8 mouse cellular contexts compared by ENCODE assay signal in genomic region chr15:3582807-3583636, GRCm38 (mm10). TPM values are rescaled to one million over a fixed set of nuclear protein-coding genes. Genes with fewer than 3 reads are reported as not detected.
DNase-seq lines count a peak whose midpoint lies in the region; ATAC-seq lines count a peak whose summit lies in the region.

TSS of gene Ghr (minus strand) at chr15:3583492.

- no peaks in the 10 kb centered on the region for H3K9me3 ChIP-seq in hindbrain, embryonic 14.5 days (ENCODE audit: control insufficient read depth, low read length)

- H3K27ac ChIP-seq in hindbrain, embryonic 14.5 days, result peak within 1 kb of the TSS; percentile 88

- under 1% methylated on average over 49 of the region's 52 CpGs for WGBS in hindbrain, embryonic 14.5 days

- peak within 1 kb of the TSS; percentile 68 for H3K4me2 ChIP-seq in hindbrain, embryonic 14.5 days (replicated peaks)

- peak; percentile 90 for DNase-seq in R1 (ENCODE audit: low read depth, low spot score)
- peak; percentile 94 to 95 for DNase-seq in cerebellum, postnatal 10 days
- DNase-seq in frontal cortex, postnatal 36 days (ENCODE audit: low spot score in 2 of 2), result peak; percentile 84 to 89
- peak; percentile 92 for DNase-seq in hindbrain, embryonic 14.5 days (ENCODE audit: low spot score)
- peak; percentile 84 to 85 for DNase-seq in layer of hippocampus, postnatal 36 days
- peak; percentile 90 for DNase-seq in lung, postnatal 25 days (ENCODE audit: low spot score)
- peak; percentile 93 for DNase-seq in retina, postnatal 1 day
- DNase-seq in urinary bladder, adult 2 months (ENCODE audit: low spot score), result peak; percentile 78

- peak within 1 kb of the TSS; percentile 75 for H3K9ac ChIP-seq in hindbrain, embryonic 14.5 days

- H3K4me3 ChIP-seq in hindbrain, embryonic 14.5 days (replicated peaks; ENCODE audit: low read length), result peak within 1 kb of the TSS; percentile 67

- H3K36me3 ChIP-seq in hindbrain, embryonic 14.5 days (replicated peaks; ENCODE audit: control insufficient read depth, insufficient read depth), result no peaks in the 10 kb centered on the region

- ATAC-seq in hindbrain, embryonic 14.5 days (ENCODE audit: low FRiP score), result peak; percentile 96

- no peaks in the 10 kb centered on the region for H3K27me3 ChIP-seq in hindbrain, embryonic 14.5 days (ENCODE audit: control insufficient read depth, insufficient read depth, low read length)

- H3K4me1 ChIP-seq in hindbrain, embryonic 14.5 days (replicated peaks; ENCODE audit: control insufficient read depth, insufficient read depth, low read length), result 0 out of 2 replicates have a peak, but pooled peaks cover 4% of the 10 kb centered on the region

RNA-seq across cellular contexts. Expression of gene Ghr, which starts in this region (rescaled TPM):
- polyA plus RNA-seq in hindbrain, embryonic 14.5 days (2014; fragmentation: Nextera tagmentation; extraction: Ambion mirVana), result 13.4 and 14.4 TPM in 2 replicates
- 1 to 10 TPM; 9.5 to 9.9 TPM for total RNA-seq in layer of hippocampus, postnatal 36 days (2021)
- polyA plus RNA-seq in urinary bladder, adult 2 months (2012; rRNA removed), result 45.6 and 47.2 TPM in 2 replicates

Comparison
In these comparisons a context has a peak if more than half of its experiments do, and no peak if none do; other contexts are left out.
1. Peak in every context shown above with its lines: DNase-seq, ATAC-seq, H3K4me3 ChIP-seq and H3K27ac ChIP-seq.